Mouse (Mus musculus) left cerebral cortex, adult 11 months (tissue): ENCODE data around the gene Nipal1.

Experiments
- DNase-seq: peaks from one replicate; pipeline ENCODE4 v3.0.0; 2022; ENCODE audit warnings: low spot score

Gene Nipal1

DNA sequence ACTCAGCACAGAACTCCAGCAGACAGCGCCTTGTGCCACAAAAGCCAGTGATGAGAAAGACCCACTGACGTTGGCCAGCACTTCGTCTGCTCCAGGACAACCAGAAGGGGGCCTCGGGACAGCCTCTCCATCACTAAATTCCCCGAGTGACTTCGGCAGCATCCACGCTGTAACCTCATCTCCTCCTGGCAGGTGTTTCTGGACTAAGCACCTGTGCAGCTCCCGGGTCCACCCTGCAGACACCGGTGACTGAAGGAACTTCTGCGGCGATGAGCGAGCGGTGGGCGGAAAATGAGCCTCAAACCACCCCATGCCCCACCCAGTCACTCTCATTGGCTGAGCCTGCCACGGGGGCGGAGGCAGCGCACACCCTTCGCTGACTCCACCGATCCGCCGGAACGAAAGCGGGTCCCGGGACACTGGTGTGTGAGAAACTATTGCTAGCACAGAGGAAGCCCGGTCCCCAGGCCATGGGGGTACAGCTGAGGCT is at the start of gene Nipal1:
Gene Nipal1 (plus strand): TSS at position 378 of the 490 bp plus-strand sequence.
- DNase-seq = no peak

GRCm38 (mm10) chr5:72601006-72601405 is 46.6 kb upstream of the Nipal1 start:
- peak; percentile 12 for DNase-seq

DNA sequence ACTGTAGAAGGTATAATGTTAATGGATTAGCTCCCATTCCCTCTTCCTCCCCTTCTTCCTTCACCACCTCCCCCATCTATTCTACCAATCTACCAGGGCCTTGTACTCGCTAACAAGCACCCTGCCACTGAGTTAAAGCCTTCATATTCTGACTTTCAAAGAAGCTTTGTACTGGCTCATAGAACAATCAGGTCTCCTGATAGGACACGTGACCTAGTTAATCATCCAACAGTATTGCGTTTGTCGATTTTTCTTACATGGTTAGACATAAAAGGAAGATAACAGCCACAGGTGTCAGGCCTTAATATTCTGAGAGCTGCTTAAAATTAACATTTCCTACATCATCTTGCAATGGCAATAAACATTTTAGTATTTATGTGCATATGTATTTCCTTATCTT is 44.5 kb upstream of the Nipal1 start:
- DNase-seq = no peak

GRCm38 (mm10) chr5:72617413-72617812 is 30.2 kb upstream of the Nipal1 start:
- no peak for DNase-seq

DNA sequence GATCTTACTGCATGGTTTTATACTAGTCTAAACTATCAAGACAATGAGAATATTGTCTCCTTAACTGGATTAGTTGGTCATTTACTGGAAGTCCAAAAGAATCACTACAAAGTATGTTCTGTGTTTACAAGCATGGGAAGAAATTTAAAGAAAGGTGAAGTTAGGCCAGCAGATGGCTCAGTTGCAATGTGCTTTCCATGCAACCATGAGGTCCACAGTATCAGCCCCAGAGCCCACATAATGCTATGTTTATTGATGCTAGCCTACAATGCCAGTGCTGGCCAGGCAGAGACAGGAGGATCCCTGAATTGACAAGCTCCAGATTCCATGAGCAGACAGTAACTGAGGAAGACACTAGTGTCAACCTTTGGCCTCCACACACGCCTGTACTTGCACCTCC is 26.6 kb upstream of the Nipal1 start:
- no peak for DNase-seq

GRCm38 (mm10) chr5:72630026-72630425 is 17.6 kb upstream of the Nipal1 start:
- no peak for DNase-seq

GRCm38 (mm10) chr5:72634791-72635271 is 12.8 kb upstream of the Nipal1 start:
- DNase-seq = no peak

DNA sequence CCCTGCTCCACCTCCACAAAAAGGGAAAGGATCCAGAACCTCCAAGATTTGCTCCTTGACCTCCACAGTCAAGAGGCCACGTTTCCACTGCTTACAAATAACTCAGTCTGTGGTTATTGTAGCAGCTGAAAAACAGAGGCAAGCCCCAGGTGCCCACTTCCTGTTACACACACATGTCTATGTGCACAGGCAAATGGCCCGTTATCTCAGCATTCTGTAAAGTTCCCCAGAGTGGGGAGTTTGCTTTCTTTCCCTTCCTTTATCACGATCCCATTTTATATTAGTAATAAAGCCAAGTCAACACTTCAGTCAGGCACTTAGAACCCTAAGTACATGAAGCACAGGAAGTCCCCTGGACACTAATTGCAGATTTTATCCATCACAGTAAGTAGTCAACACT is 11.5 kb upstream of the Nipal1 start:
- no peak for DNase-seq

DNA sequence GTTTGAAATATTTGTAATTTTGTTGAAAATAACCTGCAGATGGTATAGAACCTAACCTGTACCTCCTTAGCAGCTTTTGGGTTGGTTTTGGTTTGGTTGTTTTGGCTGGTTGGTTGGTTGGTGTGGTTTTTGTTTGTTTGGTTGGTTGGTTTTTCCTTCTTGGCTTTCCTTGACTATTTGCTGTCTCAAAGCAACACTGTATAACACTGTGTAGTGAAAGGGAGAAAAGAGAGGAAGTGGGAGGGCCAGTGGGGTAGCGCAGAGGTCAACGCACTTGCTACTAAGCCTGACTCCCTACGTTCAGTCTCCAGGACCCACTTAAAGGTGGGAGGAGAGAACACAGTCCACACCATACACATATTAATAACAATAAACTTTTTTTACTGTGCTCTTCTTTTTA is 11.0 kb upstream of the Nipal1 start:
- no peak for DNase-seq

DNA sequence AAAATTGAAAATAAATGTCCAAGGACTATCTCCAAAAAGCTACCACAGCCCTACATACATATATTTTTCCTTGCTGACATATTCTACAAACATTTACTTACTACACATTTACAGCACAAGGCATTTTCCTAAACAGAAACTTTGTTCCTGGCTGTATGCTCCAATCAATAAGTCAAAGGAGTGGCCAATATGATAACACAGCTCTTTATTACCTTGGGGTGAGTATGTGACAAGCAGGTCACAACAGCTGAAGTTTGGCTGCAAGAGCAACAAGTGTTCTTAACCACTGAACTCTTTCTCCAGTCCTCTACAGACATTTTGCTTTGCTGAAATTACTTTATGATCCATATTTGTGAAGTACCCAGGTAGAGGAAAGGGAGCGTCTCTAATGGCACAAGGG is 7.5 kb upstream of the Nipal1 start:
- no peak for DNase-seq

GRCm38 (mm10) chr5:72643655-72644054 is 3.9 kb upstream of the Nipal1 start:
- DNase-seq = no peak

DNA sequence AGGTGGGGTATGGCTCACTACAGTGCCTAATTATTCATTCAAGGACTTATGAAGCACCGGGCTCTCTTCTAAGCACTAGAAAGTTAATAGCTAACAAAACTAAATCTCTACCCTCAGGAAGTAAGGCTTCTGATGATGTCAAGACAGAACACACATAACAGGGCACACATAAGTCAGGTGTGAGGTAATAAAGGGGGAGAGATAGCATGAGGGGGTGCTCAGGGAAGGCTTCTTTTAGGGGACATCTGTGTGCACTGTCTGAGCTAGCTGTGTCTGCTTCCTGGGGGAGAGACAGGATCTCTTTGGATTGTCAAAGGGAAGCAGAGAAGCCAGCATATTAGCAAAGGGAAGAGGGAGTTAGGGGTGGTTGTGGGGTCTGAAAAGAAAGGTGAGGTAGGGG is 3.4 kb upstream of the Nipal1 start, which contains the start of gene Cnga1:
Gene Cnga1 (minus strand): TSS at position 101 of the 400 bp plus-strand sequence.
- no peak for DNase-seq

GRCm38 (mm10) chr5:72646131-72646530 is 1.5 kb upstream of the Nipal1 start:
- DNase-seq = no peak

DNA sequence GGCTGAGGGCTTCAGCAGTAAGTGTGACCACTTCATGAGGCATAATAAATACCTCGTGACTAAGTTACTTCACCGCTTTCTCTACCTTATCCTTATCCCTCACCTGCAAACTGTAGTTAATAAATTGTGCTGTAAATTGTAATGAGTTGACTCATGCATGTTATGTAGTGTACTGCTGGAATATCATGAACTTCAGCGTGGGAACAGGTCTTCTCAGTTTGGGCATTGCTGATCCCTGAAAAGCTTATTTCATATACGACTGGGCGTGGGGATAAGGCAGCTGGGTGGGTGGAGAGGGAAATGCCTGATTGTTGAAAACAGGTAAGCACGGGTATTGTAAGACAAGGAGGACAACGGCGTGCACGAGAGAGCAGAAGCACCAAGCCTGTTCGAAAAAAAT is 599 bp upstream of the Nipal1 start:
- DNase-seq = no peak

- DNase-seq = no peak
These were observed 482 bp downstream of the Nipal1 start for GRCm38 (mm10) chr5:72647958-72648595.

- DNase-seq = no peak
These were observed 1.6 kb downstream of the Nipal1 start for GRCm38 (mm10) chr5:72648987-72649735.

DNA sequence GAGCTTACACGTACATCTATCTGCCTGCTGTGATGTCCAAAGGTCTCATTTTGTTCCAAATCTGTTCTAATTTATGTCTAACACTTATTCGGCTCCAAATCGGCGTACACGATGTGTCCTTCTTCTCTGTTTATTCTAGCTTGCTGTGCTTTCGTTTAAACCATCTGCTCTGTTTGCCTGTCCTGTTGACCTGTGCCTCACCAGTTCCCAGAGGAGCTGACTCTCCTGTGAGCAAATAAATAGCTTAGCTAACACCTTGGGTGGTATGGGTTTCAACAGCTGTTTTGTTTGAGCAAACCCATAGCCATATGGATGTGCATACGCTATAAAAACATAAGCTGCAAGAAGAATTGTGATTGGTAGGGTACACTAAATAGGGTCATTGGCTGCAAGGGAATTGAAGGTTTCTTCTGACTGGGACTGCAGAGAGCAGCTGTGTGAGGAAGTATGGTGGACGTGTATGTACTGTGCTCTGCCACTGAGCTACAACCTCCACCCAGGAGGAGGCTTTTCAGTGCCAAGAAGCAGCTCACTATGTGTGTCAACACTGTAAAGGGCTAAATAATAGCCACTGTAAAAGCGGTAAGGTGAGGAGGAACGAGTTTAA is 5.6 kb downstream of the Nipal1 start:
- no peak for DNase-seq

DNA sequence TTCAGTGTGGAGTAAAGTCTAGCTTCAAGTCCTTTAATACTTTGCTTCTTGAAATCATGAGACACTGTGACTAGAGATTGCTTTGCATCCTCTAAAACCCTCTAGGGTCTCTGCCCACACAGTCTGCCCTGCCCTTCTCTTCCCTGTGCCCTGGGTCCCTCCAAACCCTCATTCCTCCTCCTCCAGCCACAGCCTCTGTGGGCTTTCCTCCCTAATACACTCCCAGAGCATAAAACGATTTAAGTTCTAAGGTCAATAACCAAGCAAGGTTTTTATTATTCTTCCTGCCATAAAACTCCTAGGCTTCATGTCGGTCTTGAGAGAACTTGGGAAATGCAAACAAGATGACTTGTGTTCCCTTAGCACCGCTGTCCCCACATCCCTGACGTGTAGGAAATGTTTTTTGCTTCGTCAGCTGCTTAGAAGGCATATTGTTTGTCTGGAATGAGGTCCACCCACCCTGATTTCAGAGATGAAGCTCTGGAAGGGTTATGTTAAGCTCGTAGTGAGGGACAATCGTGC is 8.7 kb downstream of the Nipal1 start:
- DNase-seq = no peak

DNA sequence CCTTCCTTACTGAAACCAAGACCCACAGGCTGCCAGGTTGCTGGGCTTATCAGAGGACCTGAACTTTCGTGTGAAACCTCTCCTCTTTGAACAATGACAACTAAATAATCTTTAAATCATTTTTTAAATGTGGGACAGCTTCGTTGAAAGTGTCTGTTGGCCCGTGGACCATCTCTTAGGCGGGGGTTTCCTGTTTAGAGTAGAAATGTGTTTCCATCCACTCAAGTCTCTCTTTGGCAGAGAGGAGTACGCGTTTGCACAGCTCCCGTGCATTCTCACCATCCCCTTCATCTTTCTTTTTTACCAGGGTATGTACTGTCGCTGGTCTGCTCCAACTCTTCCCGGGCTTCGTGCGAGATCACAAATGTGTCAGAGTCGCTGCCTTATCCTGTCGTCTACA is 10.8 kb downstream of the Nipal1 start:
- no peak for DNase-seq

DNA sequence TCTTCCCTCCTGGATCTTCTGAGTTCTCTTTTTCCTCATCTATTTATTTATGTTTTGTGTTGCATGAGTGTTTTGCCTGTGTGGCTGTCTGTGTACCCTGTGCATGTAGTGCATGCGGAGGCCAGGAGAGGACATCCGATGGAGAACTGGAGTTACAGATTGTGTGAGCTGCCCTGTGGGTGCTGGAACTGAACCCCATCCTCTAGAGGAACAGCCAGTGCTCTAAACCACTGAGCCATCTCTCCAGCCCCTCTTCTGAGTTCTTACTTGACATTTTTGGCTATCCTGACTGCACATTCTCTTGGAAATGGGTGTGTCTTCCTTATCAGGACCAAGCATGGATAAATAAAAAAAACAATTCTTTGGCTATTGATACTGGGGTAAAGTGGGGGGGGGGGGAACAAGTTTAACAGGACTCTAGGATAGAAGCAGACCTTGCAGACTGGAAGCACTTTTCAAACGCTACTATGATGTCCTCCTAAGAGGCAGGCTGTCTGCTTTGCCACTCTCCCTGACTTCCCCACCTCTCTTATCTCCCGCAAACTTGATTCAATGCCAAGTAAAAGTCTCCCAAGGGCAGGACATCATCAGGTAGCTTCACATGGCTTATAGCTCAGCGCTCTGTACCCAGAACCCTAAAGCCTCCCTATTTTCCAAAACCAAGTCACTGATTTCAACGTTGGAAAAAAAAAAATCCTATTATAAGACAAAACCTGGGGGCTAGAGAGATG is 13.6 kb downstream of the Nipal1 start:
- DNase-seq = no peak

DNA sequence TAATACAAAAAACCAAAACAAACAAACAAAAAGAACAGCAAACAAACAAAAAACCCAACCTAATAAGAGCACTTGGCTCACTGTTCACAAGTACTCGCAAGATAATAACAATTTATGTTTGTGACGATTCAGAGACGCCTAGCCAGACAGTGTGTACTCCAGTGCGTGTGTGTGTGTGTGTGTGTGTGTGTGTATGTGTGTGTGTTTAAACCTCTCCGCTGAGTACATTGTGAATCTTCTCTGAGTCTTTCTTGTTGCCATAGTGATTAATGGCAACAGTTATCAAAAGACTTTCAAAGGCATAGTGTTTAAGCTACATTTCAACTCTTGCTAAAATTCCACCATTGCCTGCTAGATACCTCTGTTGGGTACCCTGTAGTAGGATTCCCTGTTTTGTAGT is 16.5 kb downstream of the Nipal1 start:
- no peak for DNase-seq

DNA sequence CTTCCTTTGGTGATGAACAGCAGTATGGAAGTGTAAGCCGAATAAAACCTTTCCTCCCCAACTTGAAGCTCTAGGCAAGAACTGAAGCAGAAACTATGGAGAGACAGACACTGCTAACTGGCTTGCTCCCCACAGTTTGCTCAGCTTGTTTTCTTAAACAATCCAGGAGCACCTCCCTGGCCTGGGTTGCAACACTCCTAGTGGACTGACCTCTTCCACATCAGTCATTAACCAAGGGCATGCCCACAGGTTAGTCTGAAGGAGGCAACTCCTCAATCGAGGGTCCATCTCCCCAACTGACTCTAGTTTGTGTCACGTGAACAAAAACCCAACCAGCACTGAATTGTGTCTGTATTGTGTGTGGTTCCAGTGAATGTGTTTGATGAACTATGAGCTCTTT is 17.3 kb downstream of the Nipal1 start:
- DNase-seq = no peak
